Mouse (Mus musculus) cerebellum, postnatal 14 days (tissue): ENCODE data around the gene Ccdc51.
A peak's percentile ranks its signal among the peaks of the same experiment; 100 is the strongest.

Source experiments
- DNase-seq, 2 experiments: peaks; one replicate each; pipeline ENCODE4 v3.0.0; 2021; ENCODE audit warnings: mixed read lengths in 2 of 2

Ccdc51 gene

GRCm38 (mm10) chr9:109097831-109098230, 15.5 kb downstream of the Ccdc51 start:
- peak; percentile 52 to 66 for DNase-seq

DNA sequence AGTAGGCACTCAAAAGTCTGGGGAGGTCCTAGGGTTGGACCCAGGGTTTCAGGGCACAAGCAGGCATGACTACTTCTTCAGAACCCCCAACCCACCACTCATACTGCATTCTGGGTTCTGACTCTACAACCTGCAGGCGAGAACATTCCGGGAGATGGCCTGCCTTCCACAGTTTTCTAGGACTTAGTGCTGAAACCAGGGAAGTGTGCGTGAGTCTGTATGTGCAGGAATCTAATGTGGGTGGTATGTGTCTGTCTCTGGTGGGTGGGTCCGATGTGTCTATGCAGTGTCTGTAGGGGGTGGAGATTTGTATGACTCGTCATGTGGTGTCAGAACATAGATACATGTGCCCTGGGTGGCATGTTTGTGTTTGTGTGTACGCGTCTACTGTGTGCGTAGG, 16.1 kb downstream of the Ccdc51 start:
- no peak for DNase-seq

- DNase-seq, result peak in 1 of 2 experiments; percentile 44
Measured at GRCm38 (mm10) chr9:109098969-109099368, 16.7 kb downstream of the Ccdc51 start.

DNA sequence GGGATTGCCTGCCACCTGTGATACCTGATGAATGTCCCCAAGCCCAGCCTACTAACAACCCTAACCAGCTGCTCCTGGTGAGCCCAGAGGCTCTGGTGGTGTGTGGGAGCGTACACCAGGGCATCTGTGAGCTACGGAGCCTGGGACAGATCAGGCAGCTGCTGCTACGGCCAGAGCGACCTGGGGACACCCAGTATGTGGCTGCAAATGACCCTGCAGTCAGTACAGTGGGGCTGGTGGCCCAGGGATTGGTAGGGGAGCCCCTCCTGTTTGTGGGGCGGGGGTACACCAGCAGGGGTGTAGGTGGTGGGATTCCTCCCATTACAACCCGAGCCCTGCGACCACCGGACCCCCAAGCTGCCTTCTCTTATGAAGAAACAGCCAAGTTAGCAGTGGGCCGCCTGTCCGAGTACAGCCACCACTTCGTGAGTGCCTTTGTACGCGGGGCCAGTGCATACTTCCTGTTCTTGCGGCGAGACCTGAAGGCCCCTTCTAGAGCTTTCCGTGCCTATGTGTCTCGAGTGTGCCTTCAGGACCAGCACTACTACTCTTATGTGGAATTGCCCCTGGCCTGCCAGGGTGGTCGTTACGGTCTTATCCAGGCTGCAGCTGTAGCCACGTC, 18.1 kb downstream of the Ccdc51 start:
- no peak for DNase-seq

- no peak for DNase-seq
Measured at GRCm38 (mm10) chr9:109101933-109102445, 19.7 kb downstream of the Ccdc51 start.

- DNase-seq, result no peak
Measured at GRCm38 (mm10) chr9:109102541-109102940, 20.2 kb downstream of the Ccdc51 start.

DNA sequence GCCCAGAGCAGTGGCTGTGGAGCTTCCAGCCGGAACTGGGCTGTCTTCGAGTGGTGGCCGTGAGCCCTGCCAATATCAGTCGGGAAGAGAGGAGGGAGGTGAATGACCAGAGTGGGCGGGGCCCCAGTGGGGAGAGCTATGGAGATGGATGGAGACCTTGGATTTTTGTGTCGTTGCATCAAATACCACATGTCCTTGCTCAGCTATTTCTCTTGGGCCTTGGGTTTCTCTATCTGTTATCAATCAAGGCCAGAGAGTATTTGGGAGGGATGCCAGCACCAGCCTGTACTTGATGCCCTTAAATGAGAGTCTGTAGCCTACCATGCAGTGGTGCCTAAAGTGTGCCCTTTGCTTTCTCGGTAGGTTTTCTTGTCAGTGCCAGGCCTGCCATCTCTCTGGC, 21.0 kb downstream of the Ccdc51 start:
- DNase-seq, result no peak

DNA sequence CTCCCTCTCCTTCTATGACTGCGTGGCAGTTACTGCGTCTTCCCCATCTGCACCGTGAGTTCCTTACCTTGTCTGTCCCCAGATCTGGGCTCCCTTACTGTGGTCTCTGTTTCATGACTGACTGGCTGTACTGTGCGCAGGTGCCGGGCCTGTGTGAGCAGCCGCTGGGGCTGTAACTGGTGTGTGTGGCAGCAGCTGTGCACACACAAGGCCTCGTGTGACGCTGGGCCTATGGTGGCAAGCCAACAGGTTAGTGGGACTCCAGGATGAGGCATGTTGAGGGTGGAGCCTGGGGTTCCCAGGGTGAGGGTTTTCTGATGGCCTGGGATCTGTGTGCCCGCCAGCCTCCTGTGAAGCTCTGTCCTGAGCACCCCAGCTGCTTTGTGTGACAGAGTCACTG, 21.8 kb downstream of the Ccdc51 start:
- no peak for DNase-seq

GRCm38 (mm10) chr9:109105011-109105410, 22.7 kb downstream of the Ccdc51 start:
- DNase-seq, result peak in 1 of 2 experiments; percentile 46

- DNase-seq, result no peak
Measured at GRCm38 (mm10) chr9:109105648-109106047, 23.4 kb downstream of the Ccdc51 start.

GRCm38 (mm10) chr9:109107341-109107740, 25.0 kb downstream of the Ccdc51 start:
- no peak for DNase-seq

DNA sequence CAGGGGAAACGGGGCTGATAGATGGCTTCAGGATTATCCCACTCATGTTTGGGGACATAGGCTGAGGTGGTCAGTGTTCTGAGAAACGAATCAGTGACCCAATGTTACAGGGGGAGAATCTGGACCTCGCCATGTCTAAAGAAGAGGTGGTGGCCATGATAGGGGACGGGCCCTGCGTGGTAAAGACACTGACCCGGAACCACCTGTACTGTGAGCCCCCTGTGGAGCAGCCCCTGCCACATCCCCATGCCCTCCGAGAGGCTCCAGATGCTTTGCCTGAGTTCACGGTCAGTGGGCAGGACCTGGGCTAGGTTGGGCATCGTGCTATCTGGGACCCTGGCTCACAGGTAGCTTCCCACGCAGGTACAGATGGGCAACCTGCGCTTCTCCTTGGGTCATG, 27.9 kb downstream of the Ccdc51 start:
- DNase-seq, result no peak

DNA sequence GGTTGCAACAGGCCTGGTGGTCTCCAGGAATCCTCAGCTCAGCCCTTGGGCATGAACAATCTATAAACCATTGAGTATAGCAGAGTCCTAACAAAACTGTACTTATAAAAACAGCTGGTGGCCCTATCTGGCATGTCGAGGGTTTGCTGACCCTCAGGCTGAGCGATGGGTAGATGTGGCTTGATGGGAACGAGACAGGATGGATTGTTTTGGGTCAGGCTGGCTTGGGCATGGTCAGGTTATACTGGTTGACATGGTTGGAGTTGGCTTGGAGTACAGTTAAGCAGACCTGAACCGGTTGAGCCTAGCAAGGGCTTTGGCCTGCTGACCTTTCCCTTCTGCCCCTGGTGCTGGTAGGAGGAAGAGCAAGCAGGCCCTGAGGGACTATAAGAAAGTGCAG, 28.8 kb downstream of the Ccdc51 start:
- no peak for DNase-seq

DNA sequence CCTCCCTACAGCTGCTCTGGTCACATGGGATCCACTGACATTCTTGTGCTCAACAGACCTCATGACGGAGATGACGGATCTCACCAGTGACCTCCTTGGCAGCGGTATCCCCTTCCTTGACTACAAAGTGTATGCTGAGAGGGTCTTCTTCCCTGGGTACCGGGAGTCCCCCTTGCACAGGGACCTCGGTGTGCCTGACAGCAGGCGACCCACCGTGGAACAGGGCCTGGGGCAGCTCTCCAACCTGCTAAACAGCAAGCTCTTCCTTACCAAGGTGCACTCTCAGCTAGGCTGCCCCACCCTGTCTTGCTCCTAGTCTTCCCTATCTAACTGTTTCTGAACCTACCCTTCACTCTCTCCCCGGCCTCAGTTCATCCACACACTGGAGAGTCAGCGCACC, 29.3 kb downstream of the Ccdc51 start:
- no peak for DNase-seq

DNA sequence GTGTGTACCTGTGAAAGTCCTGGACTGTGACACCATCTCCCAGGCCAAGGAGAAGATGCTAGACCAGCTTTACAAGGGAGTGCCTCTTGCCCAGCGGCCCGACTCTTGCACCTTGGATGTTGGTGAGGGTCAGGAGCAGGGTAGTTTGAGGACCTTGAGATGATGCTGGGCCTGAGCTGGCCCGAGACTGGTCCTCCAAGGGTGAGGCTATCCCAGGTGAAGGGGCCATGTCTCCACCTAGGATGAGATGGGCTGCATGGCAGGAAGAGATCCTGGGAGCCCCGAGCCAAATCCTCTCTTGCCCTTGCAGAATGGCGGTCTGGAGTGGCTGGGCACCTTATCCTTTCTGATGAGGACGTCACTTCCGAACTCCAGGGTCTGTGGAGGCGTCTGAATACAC, 31.0 kb downstream of the Ccdc51 start:
- DNase-seq, result no peak

DNA sequence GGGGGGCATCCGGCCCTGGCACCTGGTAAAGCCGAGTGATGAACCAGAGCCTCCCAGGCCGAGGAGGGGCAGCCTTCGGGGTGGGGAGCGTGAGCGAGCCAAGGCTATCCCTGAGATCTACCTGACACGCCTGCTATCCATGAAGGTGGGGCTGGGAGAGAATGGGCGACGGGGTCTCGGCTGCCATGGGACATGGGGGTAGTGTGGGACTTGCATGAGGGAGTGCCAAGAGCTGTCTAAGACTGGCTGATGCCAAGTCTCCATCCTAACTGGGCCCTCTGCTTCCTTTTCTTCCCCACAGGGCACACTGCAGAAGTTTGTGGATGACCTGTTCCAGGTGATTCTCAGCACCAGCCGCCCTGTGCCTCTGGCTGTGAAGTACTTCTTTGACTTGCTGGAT, 32.0 kb downstream of the Ccdc51 start:
- no peak for DNase-seq

- no peak for DNase-seq
Measured at GRCm38 (mm10) chr9:109114871-109115270, 32.6 kb downstream of the Ccdc51 start.

- DNase-seq, result no peak
Measured at GRCm38 (mm10) chr9:109116205-109116604, 33.9 kb downstream of the Ccdc51 start.

GRCm38 (mm10) chr9:109118106-109118505, 35.8 kb downstream of the Ccdc51 start:
- no peak for DNase-seq

DNA sequence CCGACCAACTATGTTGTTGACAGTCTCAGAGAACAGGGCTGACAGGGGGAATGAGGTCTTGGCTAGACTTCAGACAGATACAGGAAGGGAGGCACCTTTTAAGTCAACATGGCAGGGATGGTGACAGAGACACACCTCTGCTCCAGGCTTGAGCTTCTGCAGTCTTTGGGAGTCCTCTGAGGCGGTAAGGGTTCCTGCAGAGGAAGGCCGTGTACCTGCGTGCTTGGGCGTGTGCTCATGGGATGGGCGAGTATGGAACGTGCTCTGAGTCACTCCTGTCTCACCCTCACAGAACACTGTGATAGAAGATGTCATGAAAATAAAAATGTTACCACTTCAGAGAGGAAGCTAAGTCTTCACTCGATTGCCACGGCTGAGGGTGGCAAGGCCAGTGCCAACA, 37.3 kb downstream of the Ccdc51 start:
- DNase-seq, result no peak

DNA sequence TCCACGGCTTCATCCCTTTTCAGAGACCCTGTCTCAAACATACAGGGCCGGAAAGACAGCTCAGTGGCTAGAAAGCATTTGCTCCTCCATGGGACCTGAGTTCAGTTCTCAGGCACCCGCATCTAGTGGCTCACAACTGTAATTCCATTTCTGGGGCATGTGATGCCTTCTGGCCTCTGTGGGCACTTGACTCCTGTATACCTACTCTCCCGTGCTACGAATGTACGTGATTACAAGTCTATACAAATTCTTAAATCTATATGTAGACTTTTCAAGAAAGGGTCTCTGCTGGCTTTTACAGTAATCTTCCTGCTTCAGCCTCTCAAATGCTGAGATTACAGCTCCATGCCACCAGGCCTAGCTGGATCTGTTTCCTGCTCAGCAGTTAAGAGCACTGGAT, 38.7 kb downstream of the Ccdc51 start:
- no peak for DNase-seq

DNA sequence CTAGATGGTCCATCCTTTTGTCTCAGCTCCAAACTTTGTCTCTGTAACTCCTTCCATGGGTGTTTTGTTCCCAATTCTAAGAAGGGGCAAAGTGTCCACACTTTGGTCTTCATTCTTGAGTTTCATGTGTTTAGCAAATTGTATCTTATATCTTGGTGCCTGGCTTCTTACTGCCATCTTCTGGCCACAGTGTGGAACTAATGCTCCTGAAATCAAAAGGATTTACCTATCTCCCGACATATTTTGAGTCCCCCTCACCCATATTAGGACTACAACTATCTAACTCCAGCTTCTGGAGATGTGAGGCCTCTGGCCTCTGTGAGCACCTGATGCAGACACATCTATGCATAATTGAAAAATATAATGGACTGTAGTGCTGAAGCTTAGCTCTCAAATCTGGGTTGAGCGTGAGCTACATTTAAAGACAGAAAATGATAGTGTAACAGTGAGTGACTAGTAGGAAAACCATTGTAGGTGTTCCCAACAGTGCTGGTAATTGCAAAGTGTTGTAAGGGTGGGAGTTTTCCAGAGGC, 40.3 kb downstream of the Ccdc51 start:
- peak; percentile 54 to 61 for DNase-seq

- peak in 1 of 2 experiments; percentile 37 for DNase-seq
Measured at GRCm38 (mm10) chr9:109123266-109123665, 41.0 kb downstream of the Ccdc51 start.

- no peak for DNase-seq
Measured at GRCm38 (mm10) chr9:109124164-109124563, 41.9 kb downstream of the Ccdc51 start.

DNA sequence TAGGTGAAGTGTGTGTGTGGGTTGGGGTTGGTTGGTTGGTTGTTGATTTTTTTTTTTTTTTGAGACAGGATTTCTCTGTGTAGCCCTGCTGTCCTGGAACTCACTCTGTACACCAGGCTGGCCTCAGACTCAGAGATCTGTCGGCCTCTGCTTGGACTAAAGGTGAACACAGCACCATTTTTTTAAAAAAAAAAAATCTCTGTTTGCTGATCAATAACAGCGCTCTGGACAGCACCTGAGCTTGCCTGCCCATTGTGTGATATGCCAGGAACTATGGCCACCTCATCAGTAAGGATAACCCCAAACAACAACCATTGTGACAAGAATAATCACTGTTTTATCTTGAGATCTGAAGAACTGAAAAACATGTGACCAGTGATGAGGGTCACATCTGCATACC, 42.8 kb downstream of the Ccdc51 start:
- no peak for DNase-seq
